Comparison of ENCODE assay signal across 13 mouse cellular contexts in genomic region chr8:69937466-69937865, GRCm38 (mm10). TPM values are rescaled to one million over a fixed set of nuclear protein-coding genes. Genes with fewer than 3 reads are reported as not detected.
DNase-seq lines count a peak whose midpoint lies in the region; ATAC-seq and TF ChIP-seq lines count a peak whose summit lies in the region.
"Had no signal": no experiment of that assay in that cellular context is flagged by ENCODE, and none has a peak within 500 bp of the region (broad histone marks: within the 10 kb centered on the region; RNA-seq: fewer than 3 reads in every experiment).

No protein-coding gene starts in this region.

- H3K27ac ChIP-seq in heart, embryonic 13.5 days (replicated peaks): peak overlapping the region; percentile 95
- H3K27ac ChIP-seq in lung, embryonic 16.5 days (ENCODE audit: low read length): peak overlapping the region; percentile 50
- H3K27ac ChIP-seq in ES-E14 (ENCODE audit: insufficient read depth, low read depth, low read length, poor library complexity, severe bottlenecking): peak overlapping the region; percentile 83
- H3K27ac ChIP-seq: embryonic facial prominence, embryonic 13.5 days had no signal

- in situ Hi-C loops in ES-E14 (cut with MboI; ENCODE audit: low sequenced_read_pairs in 2 of 2, unreplicated experiment in 2 of 2): no loop called here

- ATAC-seq in heart, embryonic 13.5 days (ENCODE audit: extremely low read depth, insufficient number of reproducible peaks, low FRiP score, low TSS enrichment): no peak
- ATAC-seq in lung, embryonic 16.5 days (ENCODE audit: low read depth): no peak
- peak; percentile 74 for ATAC-seq in monocyte, adult 5-6 weeks (replicated peaks; ENCODE audit: insufficient number of reproducible peaks, low FRiP score, low TSS enrichment, poor library complexity, severe bottlenecking)

- H3K4me3 ChIP-seq in heart, embryonic 13.5 days: no peak overlapping the region
- H3K4me3 ChIP-seq in lung, embryonic 16.5 days (ENCODE audit: low read length): no peak overlapping the region
- H3K4me3 ChIP-seq in ES-E14 (ENCODE audit: insufficient read depth in 1 of 2, low read depth in 1 of 2, low read length in 2 of 2, poor library complexity in 1 of 2, severe bottlenecking in 1 of 2): no peak overlapping the region
- H3K4me3 ChIP-seq: embryonic facial prominence, embryonic 13.5 days; neural tube, embryonic 13.5 days had no signal

- peaks cover 78% of the 10 kb centered on the region for H3K4me1 ChIP-seq in heart, embryonic 13.5 days
- peaks cover 42% of the 10 kb centered on the region for H3K4me1 ChIP-seq in lung, embryonic 16.5 days (replicated peaks; ENCODE audit: control insufficient read depth, insufficient read depth, low read length)
- H3K4me1 ChIP-seq in ES-E14 (ENCODE audit: control insufficient read depth in 2 of 2, insufficient read depth in 2 of 2, low read length in 2 of 2, poor library complexity in 1 of 2): peaks cover 30 to 46% of the 10 kb centered on the region in 2 experiments

- no peaks in the 10 kb centered on the region for H3K9me3 ChIP-seq in heart, embryonic 13.5 days
- no peaks in the 10 kb centered on the region for H3K9me3 ChIP-seq in lung, embryonic 16.5 days (ENCODE audit: control insufficient read depth, low read length)
- H3K9me3 ChIP-seq in ES-E14 (ENCODE audit: control insufficient read depth, insufficient read depth, low read depth, low read length): no peaks in the 10 kb centered on the region
- H3K9me3 ChIP-seq: embryonic facial prominence, embryonic 13.5 days; neural tube, embryonic 13.5 days had no signal

- no peaks in the 10 kb centered on the region for H3K27me3 ChIP-seq in heart, embryonic 13.5 days (replicated peaks)
- no peaks in the 10 kb centered on the region for H3K27me3 ChIP-seq in lung, embryonic 16.5 days (ENCODE audit: control insufficient read depth, insufficient read depth, low read depth, low read length)
- H3K27me3 ChIP-seq: embryonic facial prominence, embryonic 13.5 days; neural tube, embryonic 13.5 days had no signal

- no peak overlapping the region for H3K4me2 ChIP-seq in heart, embryonic 13.5 days
- no peak overlapping the region for H3K4me2 ChIP-seq in lung, embryonic 16.5 days (ENCODE audit: low read depth, low read length)
- H3K4me2 ChIP-seq: embryonic facial prominence, embryonic 13.5 days; neural tube, embryonic 13.5 days had no signal

- no peak for DNase-seq in heart, postnatal 36 days
- no peak for DNase-seq in lung, postnatal 10 days
- no peak for DNase-seq in ES-E14 (ENCODE audit: low read depth, low spot score)
- no peak for DNase-seq in neural tube, embryonic 10.5 days (ENCODE audit: extremely low spot score, low spot score)
- DNase-seq in retina, postnatal 1 day: no peak
- DNase-seq: cerebellum, adult 9-11 months; forebrain, postnatal 0 days; right cerebral cortex, postnatal 14 days had no signal

- intact Hi-C loops in heart, postnatal 36 days (cut with DNase I): no loop called here

- peaks cover 30% of the 10 kb centered on the region for H3K36me3 ChIP-seq in heart, embryonic 13.5 days
- H3K36me3 ChIP-seq in lung, embryonic 16.5 days (ENCODE audit: control insufficient read depth, insufficient read depth, low read length): peaks cover 2% of the 10 kb centered on the region; the same call in 1 of the 2 replicates
- peaks cover 22% of the 10 kb centered on the region for H3K36me3 ChIP-seq in ES-E14 (ENCODE audit: control insufficient read depth, insufficient read depth, low read length, poor library complexity, severe bottlenecking)

- 60% methylated on average over 3 of the region's 3 CpGs for WGBS in heart, embryonic 13.5 days
- WGBS in lung, embryonic 16.5 days: 78% methylated on average over 3 of the region's 3 CpGs

- H3K9ac ChIP-seq in heart, embryonic 13.5 days: peak overlapping the region; percentile 50; the same call in 1 of the 2 replicates
- H3K9ac ChIP-seq in lung, embryonic 16.5 days (ENCODE audit: low read length): no peak overlapping the region
- H3K9ac ChIP-seq in ES-E14 (ENCODE audit: insufficient read depth, low read depth, low read length, poor library complexity, severe bottlenecking): no peak overlapping the region
- H3K9ac ChIP-seq: forebrain, postnatal 0 days; neural tube, embryonic 13.5 days had no signal

TF ChIP-seq in ES-E14, 5 proteins besides CTCF, POLR2A, EP300 and RAD21:
- TF ChIP-seq CHD2 (IDR thresholded peaks at IDR 0.05; ENCODE audit: low read depth, low read length) (no peak), ZC3H11A (IDR thresholded peaks at IDR 0.05; ENCODE audit: borderline replicate concordance, low read depth, low read length) (no peak), HCFC1 (IDR thresholded peaks at IDR 0.05; ENCODE audit: borderline replicate concordance, insufficient read depth, low read length) (no peak), MAFK (IDR thresholded peaks at IDR 0.05; ENCODE audit: insufficient read depth, low read depth, low read length) (no peak), ZNF384 (IDR thresholded peaks at IDR 0.05; ENCODE audit: low read depth, low read length) (no peak)

RNA-seq across cellular contexts. Expression of gene Yjefn3, which starts 35.0 kb away (rescaled TPM):
- 8.1 and 8.2 TPM in 2 replicates for polyA plus RNA-seq in heart, embryonic 13.5 days (2015; fragmentation: Nextera tagmentation; extraction: Ambion mirVana)
- total RNA-seq in heart, postnatal 36 days (2021): 10 to 100 TPM in 1 of 2 experiments, 1 to 10 TPM in 1; 9.1 to 12.1 TPM
- 4.0 and 4.1 TPM in 2 replicates for polyA plus RNA-seq in lung, embryonic 16.5 days (2015; fragmentation: Nextera tagmentation; extraction: Ambion mirVana)
- 7.0 and 8.5 TPM in 2 replicates for total RNA-seq in ES-E14 (2012; rRNA removed)
- total RNA-seq in monocyte, adult 5-6 weeks (2017): not detected in 3 replicates

RNA-seq across cellular contexts. Expression of gene Ndufa13, which starts 35.1 kb away (rescaled TPM):
- 304 and 343 TPM in 2 replicates for polyA plus RNA-seq in heart, embryonic 13.5 days (2015; fragmentation: Nextera tagmentation; extraction: Ambion mirVana)
- 100 to 1,000 TPM; 451 to 482 TPM for total RNA-seq in heart, postnatal 36 days (2021)
- polyA plus RNA-seq in lung, embryonic 16.5 days (2015; fragmentation: Nextera tagmentation; extraction: Ambion mirVana): 176 and 179 TPM in 2 replicates
- total RNA-seq in ES-E14 (2012; rRNA removed): 146 and 243 TPM in 2 replicates
- 91.2 to 131 TPM (median 108 TPM) in 3 replicates for total RNA-seq in monocyte, adult 5-6 weeks (2017)

RNA-seq across cellular contexts. Expression of gene Tssk6, which starts 35.5 kb away (rescaled TPM):
- 1.9 and 2.2 TPM in 2 replicates for polyA plus RNA-seq in heart, embryonic 13.5 days (2015; fragmentation: Nextera tagmentation; extraction: Ambion mirVana)
- total RNA-seq in heart, postnatal 36 days (2021): not detected
- polyA plus RNA-seq in lung, embryonic 16.5 days (2015; fragmentation: Nextera tagmentation; extraction: Ambion mirVana): 2.0 and 2.7 TPM in 2 replicates
- 2.5 and 4.0 TPM in 2 replicates for total RNA-seq in ES-E14 (2012; rRNA removed)
- 0.95 to 1.6 TPM (median 1.1 TPM) in 3 replicates for total RNA-seq in monocyte, adult 5-6 weeks (2017)

RNA-seq across cellular contexts. Expression of gene Cilp2, which starts 50.0 kb away (rescaled TPM):
- 0.55 and 0.56 TPM in 2 replicates for polyA plus RNA-seq in heart, embryonic 13.5 days (2015; fragmentation: Nextera tagmentation; extraction: Ambion mirVana)
- total RNA-seq in heart, postnatal 36 days (2021): 1 to 10 TPM; 1.7 to 2.4 TPM
- 0.26 and 0.30 TPM in 2 replicates for polyA plus RNA-seq in lung, embryonic 16.5 days (2015; fragmentation: Nextera tagmentation; extraction: Ambion mirVana)
- total RNA-seq in ES-E14 (2012; rRNA removed): 7.3 and 10.7 TPM in 2 replicates
- total RNA-seq in monocyte, adult 5-6 weeks (2017): not detected in 3 replicates

RNA-seq across cellular contexts. Expression of gene Gatad2a, which starts 58.7 kb away (rescaled TPM):
- 27.3 and 29.9 TPM in 2 replicates for polyA plus RNA-seq in heart, embryonic 13.5 days (2015; fragmentation: Nextera tagmentation; extraction: Ambion mirVana)
- total RNA-seq in heart, postnatal 36 days (2021): 10 to 100 TPM; 31.6 to 36.5 TPM
- polyA plus RNA-seq in lung, embryonic 16.5 days (2015; fragmentation: Nextera tagmentation; extraction: Ambion mirVana): 41.6 and 42.1 TPM in 2 replicates
- 139 and 148 TPM in 2 replicates for total RNA-seq in ES-E14 (2012; rRNA removed)
- total RNA-seq in monocyte, adult 5-6 weeks (2017): 65.6 to 93.7 TPM (median 68.3 TPM) in 3 replicates
